Mouse (Mus musculus) heart, adult 2 months (tissue): ENCODE measurements around the gene Arhgef1.

ENCODE experiments used
- CTCF ChIP-seq: fragments of 200-600 bp; IDR thresholded peaks from 2 replicates; pipeline ENCODE4 v1.8.1; 2022; ENCODE audit warnings: antibody characterized with exemption, mild to moderate bottlenecking, moderate library complexity
- EP300 ChIP-seq: fragments of 200-500 bp; IDR thresholded peaks from 2 replicates; pipeline ENCODE4 v1.6.1; 2011; ENCODE audit warnings: low read depth, low read length, control low read depth; ENCODE audit not compliant: insufficient read depth
- POLR2A ChIP-seq: fragments of 200-500 bp; IDR thresholded peaks from 2 replicates; pipeline ENCODE4 v1.6.1; 2011; ENCODE audit warnings: mild to moderate bottlenecking, low read depth, low read length, control low read depth; ENCODE audit not compliant: insufficient read depth

DNA sequence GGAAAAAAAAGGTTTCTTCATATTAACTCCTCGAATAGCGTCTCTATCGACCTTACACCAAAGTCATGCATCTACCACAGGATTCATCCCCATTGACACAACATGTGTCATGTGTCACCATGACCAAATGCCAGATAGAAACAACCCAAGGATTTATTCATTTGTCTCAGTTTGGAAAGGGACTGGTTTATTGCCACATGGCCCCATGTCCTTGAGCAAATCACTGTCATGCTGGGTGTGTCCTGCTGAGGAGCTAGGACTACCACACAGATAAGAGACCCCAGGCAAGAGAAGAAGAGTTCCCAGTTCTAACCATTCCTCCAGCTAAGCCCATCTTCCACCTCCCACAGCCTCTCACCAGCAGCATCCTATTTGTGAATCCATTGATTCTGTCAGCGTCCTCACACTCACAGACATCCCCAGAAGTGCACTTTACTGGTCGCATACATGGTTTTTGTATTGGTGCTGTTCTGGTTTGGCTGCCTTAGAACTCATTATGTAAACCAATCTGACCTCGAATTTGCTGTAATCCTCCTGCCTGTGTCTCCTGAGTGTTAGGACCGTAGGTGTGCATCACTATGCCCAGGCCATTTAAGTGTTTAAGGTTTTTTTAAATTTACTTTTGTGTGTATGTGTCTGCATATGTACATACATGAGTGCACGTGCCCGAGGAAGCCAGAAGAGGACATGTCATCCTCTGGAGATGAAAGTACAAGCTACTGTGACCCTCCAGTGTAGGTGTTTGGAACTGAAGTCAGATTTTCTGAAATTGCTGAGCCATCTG, 20.1 kb upstream of the Arhgef1 start:
- TF ChIP-seq CTCF: no peak
- no peak for TF ChIP-seq POLR2A
- no peak for TF ChIP-seq EP300
